Mouse (Mus musculus) hindbrain, embryonic 16.5 days (tissue): ENCODE results near the gene Zfpl1. TPM values are rescaled to one million over a fixed set of nuclear protein-coding genes. Genes with fewer than 3 reads are reported as not detected.
A peak's percentile ranks its signal among the peaks of the same experiment; 100 is the strongest.
"Not testable (repeated sequence)": the region's sequence is repeated elsewhere in the genome, so short reads cannot be mapped to it uniquely, and the experiment has no call there.

Experiments
- ATAC-seq: fragments of 200-750 bp; cut with Nextera tagmentation; 2 replicates; pipeline ENCODE4 v1.8.0; 2017; ENCODE audit warnings: moderate TSS enrichment, moderate library complexity
- H3K27ac ChIP-seq: fragments of 300-500 bp; sonication (generic); 2 replicates; pipeline ENCODE4 v1.5.1; 2014; ENCODE audit warnings: low read depth, mild to moderate bottlenecking, control low read depth, low read length, moderate library complexity
- H3K27me3 ChIP-seq: fragments of 300-500 bp; sonication (generic); replicated peaks from 2 replicates; pipeline ENCODE4 v1.6.1; 2014; ENCODE audit warnings: low read length; ENCODE audit not compliant: control insufficient read depth, insufficient read depth
- H3K36me3 ChIP-seq: fragments of 300-500 bp; sonication (generic); 2 replicates; pipeline ENCODE4 v1.6.1; 2014; ENCODE audit warnings: mild to moderate bottlenecking, low read length, moderate library complexity, mixed read lengths; ENCODE audit not compliant: control insufficient read depth, insufficient read depth
- H3K4me1 ChIP-seq: fragments of 300-500 bp; sonication (generic); 2 replicates; pipeline ENCODE4 v1.6.1; 2014; ENCODE audit warnings: low read depth, low read length; ENCODE audit not compliant: control insufficient read depth, insufficient read depth
- H3K4me2 ChIP-seq: fragments of 300-500 bp; sonication (generic); 2 replicates; pipeline ENCODE4 v1.6.1; 2014; ENCODE audit warnings: mild to moderate bottlenecking, low read length, control low read depth, moderate library complexity
- H3K4me3 ChIP-seq: fragments of 300-500 bp; sonication (generic); 2 replicates; pipeline ENCODE4 v1.5.1; 2014; ENCODE audit warnings: mild to moderate bottlenecking, low read length, control low read depth, moderate library complexity
- H3K9ac ChIP-seq: fragments of 300-500 bp; sonication (generic); 2 replicates; pipeline ENCODE4 v1.6.1; 2014; ENCODE audit warnings: low read depth, mild to moderate bottlenecking, control low read depth, low read length, moderate library complexity
- H3K9me3 ChIP-seq: fragments of 300-500 bp; sonication (generic); 2 replicates; pipeline ENCODE4 v1.6.1; 2014; ENCODE audit warnings: mild to moderate bottlenecking, low read length, moderate library complexity; ENCODE audit not compliant: control insufficient read depth
- WGBS: fragments of 180-500 bp; shearing (Covaris S2); extraction: QIAGEN DNeasy Blood & Tissue Kit; methylation state at CpG from one replicate; pipeline ENCODE4 v1.1.7; 2014; 5-methylcytosine and 5-hydroxymethylcytosine counted together
- polyA plus RNA-seq: library from polyadenylated mRNA; unstranded; fragments of >200 nt; fragmentation: Nextera tagmentation; extraction: Ambion mirVana; gene quantifications from 2 replicates; pipeline ENCODE4 v1.2.1, GENCODE M21; 2015

Gene Zfpl1
- 74.8 and 77.4 TPM in 2 replicates for polyA plus RNA-seq

GRCm38 (mm10) chr19:6084478-6085248 is at the start of gene Zfpl1, which contains the start of gene Cdca5:
Zfpl1 (minus strand) TSS chr19:6084956.
Cdca5 (plus strand) TSS chr19:6084983.
- Histone ChIP-seq H3K9ac (peak within 1 kb of the TSS; percentile 61), H3K4me2 (peak within 1 kb of the TSS; percentile 96), H3K36me3 (peaks cover 13% of the 10 kb centered on the region), H3K4me3 (peak within 1 kb of the TSS; percentile 53), H3K9me3 (no peaks in the 10 kb centered on the region), H3K27me3 (no peaks in the 10 kb centered on the region), H3K4me1 (peaks cover 19% of the 10 kb centered on the region), H3K27ac (no peak within 1 kb of the TSS)
- WGBS = under 1% methylated on average over 58 of the region's 58 CpGs
- ATAC-seq = peak; percentile 93

- not testable (repeated sequence) for H3K9ac ChIP-seq, H3K4me3 ChIP-seq, H3K9me3 ChIP-seq, H3K27me3 ChIP-seq, H3K27ac ChIP-seq, H3K36me3 ChIP-seq, H3K4me1 ChIP-seq, H3K4me2 ChIP-seq
- peak; percentile 15; the same call in 1 of the 2 replicates for ATAC-seq
- WGBS = 60% methylated on average over 1 of the region's 1 CpGs
Observed at GRCm38 (mm10) chr19:6133197-6133596, 48.4 kb upstream of the Zfpl1 start.

GRCm38 (mm10) chr19:6132171-6132827 is 47.5 kb upstream of the Zfpl1 start:
- 78% methylated on average over 7 of the region's 7 CpGs for whole genome bisulfite sequencing
- no peaks in the 10 kb centered on the region for H3K9me3 ChIP-seq
- no peak overlapping the region for H3K4me2 ChIP-seq
- H3K27me3 ChIP-seq = no peaks in the 10 kb centered on the region
- peaks cover 8% of the 10 kb centered on the region for H3K36me3 ChIP-seq
- no peak overlapping the region for H3K27ac ChIP-seq
- no peak for ATAC-seq
- no peaks in the 10 kb centered on the region for H3K4me1 ChIP-seq
- H3K4me3 ChIP-seq = no peak overlapping the region
- H3K9ac ChIP-seq = no peak overlapping the region

- H3K4me2 ChIP-seq, H3K27ac ChIP-seq, H3K4me3 ChIP-seq, H3K9ac ChIP-seq, ATAC-seq, H3K36me3 ChIP-seq, H3K9me3 ChIP-seq, H3K4me1 ChIP-seq, H3K27me3 ChIP-seq: not testable (repeated sequence)
- 82% methylated on average over 7 of the region's 7 CpGs for WGBS
Observed at GRCm38 (mm10) chr19:6130414-6131128, 45.8 kb upstream of the Zfpl1 start.

GRCm38 (mm10) chr19:6127760-6128341 is 43.1 kb upstream of the Zfpl1 start, which contains the start of gene Snx15:
Snx15 (minus strand) TSS chr19:6128304.
- Histone ChIP-seq H3K36me3 (no peaks in the 10 kb centered on the region), H3K27me3 (no peaks in the 10 kb centered on the region), H3K4me3 (peak within 1 kb of the TSS; percentile 61), H3K9me3 (no peaks in the 10 kb centered on the region), H3K9ac (peak within 1 kb of the TSS; percentile 75), H3K4me2 (peak within 1 kb of the TSS; percentile 61), H3K27ac (peak within 1 kb of the TSS; percentile 91), H3K4me1 (no peaks in the 10 kb centered on the region)
- peak; percentile 96 for ATAC-seq
- under 1% methylated on average over 32 of the region's 32 CpGs for WGBS

GRCm38 (mm10) chr19:6126789-6127580 is 42.2 kb upstream of the Zfpl1 start:
- H3K27ac ChIP-seq = peak overlapping the region; percentile 91; the same call in 1 of the 2 replicates
- H3K36me3 ChIP-seq = no peaks in the 10 kb centered on the region
- peak overlapping the region; percentile 61 for H3K4me2 ChIP-seq
- no peaks in the 10 kb centered on the region for H3K4me1 ChIP-seq
- H3K27me3 ChIP-seq = no peaks in the 10 kb centered on the region
- peak overlapping the region; percentile 75; the same call in 1 of the 2 replicates for H3K9ac ChIP-seq
- 72% methylated on average over 10 of the region's 10 CpGs for WGBS
- no peak for ATAC-seq
- no peaks in the 10 kb centered on the region for H3K9me3 ChIP-seq
- H3K4me3 ChIP-seq = peak overlapping the region; percentile 61

- Histone ChIP-seq H3K9me3 (no peaks in the 10 kb centered on the region), H3K27ac (no peak overlapping the region), H3K4me3 (no peak overlapping the region), H3K27me3 (no peaks in the 10 kb centered on the region), H3K4me1 (no peaks in the 10 kb centered on the region), H3K4me2 (no peak overlapping the region), H3K36me3 (no peaks in the 10 kb centered on the region), H3K9ac (no peak overlapping the region)
- ATAC-seq = no peak
- 19% methylated on average over 4 of the region's 4 CpGs for WGBS
Observed at GRCm38 (mm10) chr19:6126289-6126688, 41.5 kb upstream of the Zfpl1 start.

- WGBS = 75% methylated on average over 2 of the region's 2 CpGs
- Histone ChIP-seq H3K4me3 (no peak overlapping the region), H3K27me3 (no peaks in the 10 kb centered on the region), H3K9me3 (no peaks in the 10 kb centered on the region), H3K36me3 (0 out of 2 replicates have a peak, but pooled peaks cover 6% of the 10 kb centered on the region), H3K4me1 (no peaks in the 10 kb centered on the region), H3K9ac (no peak overlapping the region), H3K27ac (no peak overlapping the region), H3K4me2 (no peak overlapping the region)
- ATAC-seq = no peak
Observed at GRCm38 (mm10) chr19:6124898-6125297, 40.1 kb upstream of the Zfpl1 start.
